Mouse (Mus musculus): ENCODE data around the gene Hsf4. TPM values are rescaled to one million over a fixed set of nuclear protein-coding genes. Genes with fewer than 3 reads are reported as not detected.
"Not testable (repeated sequence)": the region's sequence is repeated elsewhere in the genome, so short reads cannot be mapped to it uniquely, and the experiment has no call there.

Hsf4 gene
- total RNA-seq (2022): 1 to 10 TPM; 2.1 to 4.8 (median 3.3) TPM

GRCm38 (mm10) chr8:105269461-105269947, at the start of gene Hsf4:
Hsf4 (plus strand) TSS chr8:105269801.
- DNase-seq: no peak

- DNase-seq: no peak
These were observed 45.8 kb upstream of the Hsf4 start for GRCm38 (mm10) chr8:105223850-105224249.

GRCm38 (mm10) chr8:105224413-105225271, 45.0 kb upstream of the Hsf4 start, which contains the start of gene D230025D16Rik:
D230025D16Rik (plus strand) TSS chr8:105225145.
- DNase-seq: peak; percentile 90

- no peak for DNase-seq
These were observed 44.4 kb upstream of the Hsf4 start for GRCm38 (mm10) chr8:105225272-105225593.

DNA sequence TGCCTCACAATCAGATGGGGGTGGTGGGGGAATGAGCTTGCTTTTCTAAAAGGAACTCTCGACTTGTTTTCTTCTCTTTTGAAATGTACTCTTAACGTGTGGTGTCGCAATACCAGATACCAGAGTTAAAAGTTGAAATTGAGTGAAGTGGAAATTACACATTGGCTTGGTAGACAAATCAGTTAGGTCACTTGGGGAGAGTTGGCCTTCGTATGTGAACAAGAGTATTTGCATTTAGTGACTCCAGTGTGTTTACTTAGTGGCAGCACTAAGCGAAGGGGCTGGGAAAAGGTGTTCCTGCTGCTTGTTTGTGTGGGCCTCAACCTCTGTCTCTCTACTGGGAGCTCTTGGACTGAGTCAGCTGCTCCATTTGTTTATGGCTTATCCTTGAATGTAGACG, 43.7 kb upstream of the Hsf4 start:
- DNase-seq: no peak

GRCm38 (mm10) chr8:105231503-105232320, 37.9 kb upstream of the Hsf4 start:
- no peak for DNase-seq

- DNase-seq: not testable (repeated sequence)
These were observed 37.3 kb upstream of the Hsf4 start for GRCm38 (mm10) chr8:105232321-105232693.

DNA sequence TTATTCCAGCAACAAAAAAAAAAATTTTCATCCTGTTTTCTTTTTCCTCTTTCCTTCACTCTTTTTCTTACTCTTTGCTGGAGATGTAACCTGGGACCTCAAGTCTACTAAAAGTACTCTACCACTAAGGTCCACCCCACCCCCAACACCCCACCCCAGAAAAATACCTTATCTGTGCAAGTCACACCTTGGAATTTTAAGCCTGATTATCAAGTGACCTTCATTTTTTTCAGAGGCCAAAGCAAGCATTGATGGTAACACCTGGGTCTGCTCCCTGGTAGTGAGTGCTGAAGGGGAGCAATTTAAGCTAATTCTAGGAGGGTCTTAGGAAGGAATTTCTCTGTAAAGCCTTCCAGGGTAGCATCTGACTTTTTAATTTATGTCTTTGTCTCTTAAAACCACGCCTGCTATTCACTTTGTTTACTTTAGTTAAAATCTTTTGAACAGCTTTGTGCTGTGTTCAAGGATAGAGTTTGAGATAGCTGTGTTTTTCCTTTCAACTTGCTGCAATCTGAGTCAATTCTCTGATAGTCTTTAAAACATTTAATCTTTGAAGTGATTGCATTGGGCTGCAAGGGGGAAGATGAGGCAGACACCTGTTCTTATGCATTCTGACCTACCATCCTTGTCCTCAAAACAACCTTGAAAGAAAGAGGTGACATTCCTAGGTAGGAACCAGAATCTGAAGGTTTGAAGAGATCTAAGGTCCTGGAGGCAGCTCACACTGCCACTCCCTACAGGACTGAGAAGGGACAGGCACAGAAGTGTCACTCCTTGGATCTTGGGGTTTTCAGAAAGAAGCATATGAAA, 36.3 kb upstream of the Hsf4 start:
- DNase-seq: no peak

DNA sequence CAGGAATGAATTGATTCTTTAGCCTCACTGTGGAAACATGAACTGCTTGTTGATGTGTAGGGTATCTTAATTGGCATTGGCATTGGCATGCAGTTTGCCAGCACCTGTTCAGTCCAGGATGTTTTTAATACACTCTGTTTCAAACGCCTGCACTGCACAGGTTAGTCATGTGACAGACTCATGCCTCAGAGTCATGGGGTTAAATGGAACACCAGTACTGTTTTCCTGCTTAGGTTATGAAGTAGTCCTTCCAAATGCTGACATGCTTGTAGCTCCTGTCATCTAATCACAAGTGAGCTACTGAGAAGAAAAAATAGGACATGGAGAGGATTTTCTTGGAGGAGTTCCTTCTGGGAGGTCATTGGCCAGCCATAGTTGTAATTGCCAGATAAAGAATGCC, 34.4 kb upstream of the Hsf4 start:
- no peak for DNase-seq

DNA sequence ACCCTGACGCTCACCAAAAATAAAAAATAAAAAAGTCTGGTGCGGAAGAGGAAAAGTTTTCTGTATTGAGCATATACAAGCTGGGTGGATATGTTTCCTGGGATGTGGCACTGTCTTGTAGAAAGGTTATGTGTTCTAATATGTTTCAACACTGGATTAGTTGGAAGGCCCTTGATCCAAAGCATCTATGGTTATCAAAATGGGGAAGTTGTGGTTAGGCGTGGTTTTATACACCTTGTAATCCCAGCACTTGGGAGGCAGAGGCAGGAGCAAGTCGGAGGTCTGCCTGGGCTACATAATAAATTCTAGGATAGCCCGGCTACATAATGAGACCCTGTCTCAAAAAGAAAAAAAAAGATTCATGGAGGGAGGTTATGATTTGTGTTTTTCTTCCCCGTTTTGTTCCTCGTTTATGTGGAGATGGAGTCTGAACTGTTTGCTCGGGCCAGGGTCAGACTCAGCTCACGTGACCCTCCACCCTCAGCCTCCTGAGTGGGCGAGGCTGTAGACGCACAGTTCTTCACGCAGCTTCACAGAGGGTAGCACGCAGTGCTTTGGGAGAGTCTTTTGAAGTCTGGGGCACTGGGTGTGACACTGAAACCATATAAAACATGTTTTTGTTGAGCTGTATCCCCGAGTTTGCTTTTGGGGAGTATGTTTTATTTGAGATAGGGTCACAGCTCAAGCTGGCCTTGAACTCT, 32.0 kb upstream of the Hsf4 start:
- no peak for DNase-seq

- no peak for DNase-seq
These were observed 28.6 kb upstream of the Hsf4 start for GRCm38 (mm10) chr8:105241016-105241415.

- DNase-seq: no peak
These were observed 17.6 kb upstream of the Hsf4 start for GRCm38 (mm10) chr8:105251954-105252353.

- DNase-seq: no peak
These were observed 16.7 kb upstream of the Hsf4 start for GRCm38 (mm10) chr8:105252680-105253537.

GRCm38 (mm10) chr8:105253766-105254151, 15.8 kb upstream of the Hsf4 start:
- DNase-seq: no peak

- DNase-seq: peak; percentile 78
These were observed 15.2 kb upstream of the Hsf4 start for GRCm38 (mm10) chr8:105254152-105254965.

- DNase-seq: no peak
These were observed 14.6 kb upstream of the Hsf4 start, which contains the start of gene B3gnt9 for GRCm38 (mm10) chr8:105254966-105255350. B3gnt9 (minus strand) TSS chr8:105255153.

GRCm38 (mm10) chr8:105257318-105258114, 12.1 kb upstream of the Hsf4 start:
- DNase-seq: no peak

- no peak for DNase-seq
These were observed 10.5 kb upstream of the Hsf4 start for GRCm38 (mm10) chr8:105258911-105259720.

All from adrenal gland, adult 8-10 months (tissue).